Mouse (Mus musculus) cerebellum, adult 11 months (tissue): ENCODE data around the gene Shc4.

Experiments used
- DNase-seq: peaks from one replicate; pipeline ENCODE4 v3.0.0; 2022

Gene Shc4

GRCm38 (mm10) chr2:125684559-125685440, 39.1 kb downstream of the Shc4 start:
- DNase-seq: no peak

DNA sequence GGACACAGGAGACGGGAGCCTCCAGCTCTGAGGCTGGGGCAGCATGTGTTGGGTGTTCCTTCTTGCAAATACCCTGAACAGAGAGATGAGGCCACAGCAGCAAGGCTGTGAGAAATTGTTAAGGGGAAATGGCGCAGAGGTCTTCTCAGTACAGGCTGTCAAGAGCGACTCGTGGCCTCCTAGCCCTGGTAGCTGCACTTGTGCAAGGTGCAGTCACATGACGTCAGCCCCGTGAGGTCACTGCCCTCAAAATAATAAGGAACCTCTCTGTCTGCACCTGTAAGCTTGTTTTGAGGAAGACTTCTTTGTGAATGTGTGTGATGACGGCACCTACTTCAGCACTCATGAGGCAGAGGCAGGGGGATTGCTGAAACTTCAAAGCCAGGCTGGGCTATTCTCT, 40.1 kb downstream of the Shc4 start:
- no peak for DNase-seq

DNA sequence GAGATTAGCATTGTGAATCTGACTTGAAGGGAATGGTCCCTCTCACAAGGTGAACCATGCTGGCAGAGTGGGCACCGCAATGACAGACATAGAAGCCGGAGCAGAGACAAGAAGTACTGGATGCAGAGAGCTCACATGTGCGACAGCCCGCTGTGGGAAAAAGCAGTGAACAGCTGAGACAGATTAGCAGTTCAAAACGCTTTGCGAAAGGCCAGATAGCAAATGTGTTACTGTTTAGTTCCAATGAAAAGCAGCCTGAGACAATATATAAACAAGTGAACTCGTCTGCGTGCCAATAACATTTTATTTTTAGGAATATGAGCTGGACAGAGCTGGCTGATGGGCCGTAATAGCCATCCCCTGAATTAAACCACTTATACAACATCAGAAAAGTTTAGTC, 42.1 kb downstream of the Shc4 start:
- DNase-seq: no peak

- peak; percentile 85 for DNase-seq
Measured at GRCm38 (mm10) chr2:125672957-125673631, 50.9 kb downstream of the Shc4 start, which contains the start of gene Eid1. Eid1 (plus strand) TSS chr2:125673095.

DNA sequence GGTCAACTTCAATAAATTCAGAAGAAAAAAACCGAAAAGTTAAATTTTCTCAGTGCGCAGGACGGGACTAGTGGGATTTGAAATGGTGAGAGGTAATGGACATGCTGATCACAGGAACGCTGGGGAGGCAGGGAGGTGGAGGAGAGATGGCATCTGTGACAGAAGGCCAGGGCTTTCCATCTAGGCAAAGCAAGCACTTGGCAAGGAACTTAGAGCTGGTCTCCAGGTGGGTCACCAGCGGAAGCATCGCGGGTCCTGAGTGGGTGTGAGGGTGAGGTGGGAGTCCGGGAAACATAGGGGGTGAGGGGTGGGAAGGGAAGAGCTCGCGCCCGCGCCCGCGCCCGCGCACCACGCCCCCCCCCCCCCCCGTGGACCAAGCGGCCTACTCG, 51.4 kb downstream of the Shc4 start:
- no peak for DNase-seq

DNA sequence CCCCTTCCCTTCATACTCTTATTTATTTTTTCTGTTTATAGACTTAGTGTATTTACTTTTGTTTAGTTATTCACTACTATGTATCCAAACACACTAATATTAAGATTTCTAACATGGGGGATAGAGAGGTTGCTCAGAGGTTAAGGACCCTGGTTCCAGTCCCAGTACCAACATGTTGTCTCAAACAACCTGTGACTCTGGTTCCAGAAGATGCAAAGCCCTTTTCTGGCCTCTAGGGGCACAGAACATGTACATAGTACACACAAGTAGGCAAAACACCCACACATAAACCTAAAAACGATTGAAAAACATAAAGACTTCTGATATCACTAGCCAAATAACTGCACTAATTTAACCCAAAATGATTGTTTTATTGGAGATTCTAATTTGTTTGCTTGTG, 53.1 kb downstream of the Shc4 start:
- DNase-seq: no peak

DNA sequence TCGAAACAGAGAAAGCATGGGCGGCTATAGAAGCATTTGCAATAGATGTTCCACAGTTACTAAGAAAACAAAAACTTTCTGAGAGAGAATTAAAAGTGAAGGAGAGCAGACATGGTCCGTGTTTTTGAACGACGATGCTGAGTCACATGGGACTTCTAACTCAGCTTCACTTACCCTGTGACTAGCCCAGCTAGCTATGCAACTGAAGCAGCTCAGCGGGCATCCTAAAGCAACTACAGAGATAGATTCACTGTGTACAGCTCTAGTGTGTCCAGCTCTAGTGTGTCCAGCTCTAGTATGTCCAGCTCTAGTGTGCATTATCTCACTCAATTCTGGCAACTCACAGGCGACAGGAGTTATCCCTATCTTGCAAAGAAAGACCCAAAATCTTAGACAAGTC, 56.2 kb downstream of the Shc4 start:
- no peak for DNase-seq

- DNase-seq: no peak
Measured at GRCm38 (mm10) chr2:125667184-125667583, 56.8 kb downstream of the Shc4 start.

DNA sequence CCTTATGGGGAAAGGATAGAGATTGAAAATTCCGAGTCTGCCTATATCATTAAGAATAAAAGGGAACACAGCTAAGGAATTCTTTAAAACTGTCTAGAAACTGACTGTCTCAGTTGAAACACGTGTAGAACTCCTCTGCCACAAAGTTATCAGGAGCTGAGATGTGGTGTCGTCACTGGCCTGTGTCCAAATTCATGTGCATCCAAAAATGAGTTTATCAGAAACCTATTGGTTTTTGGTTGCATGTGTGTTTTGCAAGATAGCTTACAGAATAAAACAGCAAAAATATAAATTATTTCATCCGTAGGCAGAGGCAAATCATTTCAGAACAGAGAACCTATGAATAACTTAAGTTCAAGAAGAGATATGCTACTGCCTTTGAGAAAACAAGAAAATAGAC, 57.3 kb downstream of the Shc4 start:
- DNase-seq: no peak

- no peak for DNase-seq
Measured at GRCm38 (mm10) chr2:125665909-125666308, 58.0 kb downstream of the Shc4 start.

DNA sequence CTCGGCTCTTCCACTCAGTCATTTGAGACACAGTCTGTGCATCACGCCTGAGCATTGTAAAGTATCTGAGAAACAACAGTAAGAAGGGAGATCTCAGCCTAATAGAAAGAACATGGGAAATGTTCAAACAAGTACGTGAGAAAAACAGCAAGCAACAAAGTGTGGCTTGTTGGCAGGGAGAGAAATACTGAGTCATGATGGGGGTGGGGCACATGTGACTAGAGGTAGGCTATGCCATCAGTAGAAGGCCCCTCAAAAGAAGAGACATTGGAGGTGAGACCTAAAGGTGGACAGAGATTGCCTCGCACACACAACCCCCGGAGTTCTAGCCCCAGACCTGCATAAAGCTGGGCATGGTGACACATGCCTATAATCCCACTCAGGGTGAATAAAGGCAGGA, 58.7 kb downstream of the Shc4 start:
- DNase-seq: no peak

DNA sequence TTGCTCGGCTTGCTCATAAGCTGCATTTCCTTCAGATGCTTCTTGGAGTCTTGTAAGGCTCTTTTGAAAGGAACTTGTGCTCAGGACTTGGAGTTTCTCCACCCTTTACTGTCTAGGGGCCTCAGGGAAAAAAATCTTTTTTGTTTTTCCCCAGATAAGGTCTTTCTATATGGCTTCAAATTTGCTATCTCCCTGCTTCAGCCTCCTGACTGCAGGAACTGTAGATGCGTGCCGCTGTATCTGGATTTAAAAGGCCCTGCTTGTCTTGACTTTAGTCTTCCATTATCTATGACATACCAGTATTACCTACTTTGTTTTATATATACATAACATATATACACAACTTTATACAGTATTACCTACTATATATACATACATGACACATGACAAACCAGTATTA, 61.4 kb downstream of the Shc4 start:
- DNase-seq: no peak

DNA sequence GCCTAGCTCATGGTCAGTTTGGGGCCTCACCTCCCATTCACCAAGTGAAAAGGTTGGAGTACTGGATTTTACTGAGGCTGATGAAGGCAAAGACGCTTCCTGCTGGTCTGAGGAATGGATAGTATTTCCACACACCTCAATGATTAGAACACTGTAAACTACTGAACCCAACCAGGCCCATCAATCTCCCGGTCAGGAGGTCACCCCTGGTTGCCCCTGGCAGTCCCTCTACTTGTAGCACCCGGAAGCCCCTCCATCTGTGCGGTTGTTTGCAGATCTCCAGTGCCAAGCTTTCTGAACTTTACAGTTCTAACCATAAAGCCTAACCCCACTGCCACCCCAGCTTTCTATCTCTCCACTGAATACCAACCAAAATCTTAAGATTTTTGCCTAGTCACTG, 62.8 kb downstream of the Shc4 start:
- DNase-seq: no peak

DNA sequence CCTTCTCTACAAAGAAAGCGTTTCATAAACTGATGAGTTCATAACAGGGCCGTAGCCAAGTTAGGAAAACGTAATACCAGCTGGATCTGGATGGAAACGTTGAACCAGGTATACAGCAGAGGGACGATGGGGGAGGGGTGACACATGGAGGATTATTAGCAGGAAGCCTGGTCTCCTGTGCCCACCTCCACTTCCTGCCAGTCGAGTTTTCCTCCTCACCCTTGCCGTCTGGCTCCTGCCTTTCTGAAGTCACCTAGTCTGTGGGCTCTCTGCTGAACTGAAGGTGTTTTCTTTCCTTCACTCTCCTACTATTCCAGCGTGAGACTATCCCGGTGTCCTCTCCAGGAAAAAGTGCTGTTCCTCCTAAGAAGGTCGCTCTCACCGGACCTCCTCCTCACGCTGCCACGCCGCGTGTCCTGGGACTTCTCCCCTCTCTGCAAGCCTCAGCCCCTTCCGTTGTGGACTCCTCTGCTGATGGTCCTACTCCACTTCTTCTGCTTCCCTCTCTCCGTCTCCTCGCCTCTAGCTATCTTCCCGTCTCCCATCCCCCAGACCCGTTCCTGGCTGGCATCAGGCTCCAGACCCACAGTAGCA, 63.3 kb downstream of the Shc4 start:
- peak; percentile 13 for DNase-seq

DNA sequence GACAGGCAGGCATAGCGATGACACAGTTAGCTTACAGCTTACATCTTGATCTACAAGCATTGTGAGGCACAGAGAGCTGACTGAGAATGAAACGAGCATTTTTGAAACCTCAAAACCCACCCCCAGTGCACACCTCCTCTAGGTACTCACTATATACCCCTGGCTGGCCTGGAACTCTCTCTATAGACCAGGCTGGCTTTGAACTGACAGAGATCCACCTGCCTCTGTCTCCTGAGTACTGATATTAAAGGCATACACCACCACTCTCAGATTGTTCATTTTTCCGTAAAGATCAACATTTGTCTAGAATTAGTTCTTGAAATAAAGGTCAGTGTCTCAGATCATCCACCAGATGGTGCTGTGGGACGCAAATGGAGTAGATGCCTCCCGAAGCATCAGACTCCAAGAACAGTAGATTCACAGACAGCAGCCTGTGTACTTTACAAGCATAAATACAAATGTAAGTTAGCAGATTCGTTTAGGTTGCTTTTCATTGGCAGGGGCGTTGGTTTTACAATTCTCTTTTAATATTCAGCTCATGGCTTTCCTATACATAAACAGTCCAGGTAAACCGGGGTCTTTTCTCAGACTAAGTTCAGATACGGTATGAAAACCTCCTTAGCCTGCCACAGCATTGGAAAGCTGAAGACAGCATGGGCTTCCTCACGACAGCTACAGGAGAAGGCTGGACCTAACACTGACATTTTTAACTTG, 64.0 kb downstream of the Shc4 start:
- peak; percentile 55 for DNase-seq

GRCm38 (mm10) chr2:125655391-125655790, 68.6 kb downstream of the Shc4 start:
- DNase-seq: no peak

- no peak for DNase-seq
Measured at GRCm38 (mm10) chr2:125653286-125653685, 70.7 kb downstream of the Shc4 start.

GRCm38 (mm10) chr2:125651563-125651962, 72.4 kb downstream of the Shc4 start:
- no peak for DNase-seq

DNA sequence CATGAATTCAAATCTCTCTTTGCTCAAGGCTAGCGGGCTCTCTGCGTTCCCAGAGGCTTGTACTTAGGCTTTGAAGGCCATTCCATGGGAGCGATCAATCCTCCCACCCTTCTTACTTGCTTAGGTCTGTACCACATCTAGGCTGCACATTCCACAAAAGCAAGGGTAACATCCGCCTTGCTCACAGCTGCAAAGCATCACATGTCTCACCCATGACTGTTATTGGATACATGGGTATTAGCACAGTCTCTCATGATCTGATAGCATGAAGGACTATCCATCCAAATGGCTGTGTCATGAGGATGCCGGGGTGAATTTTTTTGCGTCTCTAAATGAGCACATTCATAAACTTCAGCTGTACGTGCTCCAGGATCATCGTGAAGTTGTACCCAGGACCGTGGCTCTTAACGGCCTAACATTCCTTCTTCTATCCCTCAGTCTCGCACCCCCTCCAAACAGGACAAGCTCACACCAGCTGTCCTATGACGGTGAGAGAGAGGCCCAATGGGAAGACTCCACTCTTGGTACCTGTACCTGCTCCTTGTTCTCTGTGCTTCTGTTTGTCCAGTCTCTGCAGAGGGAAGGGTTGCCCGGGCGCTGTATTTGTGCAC, 73.1 kb downstream of the Shc4 start:
- DNase-seq: no peak

DNA sequence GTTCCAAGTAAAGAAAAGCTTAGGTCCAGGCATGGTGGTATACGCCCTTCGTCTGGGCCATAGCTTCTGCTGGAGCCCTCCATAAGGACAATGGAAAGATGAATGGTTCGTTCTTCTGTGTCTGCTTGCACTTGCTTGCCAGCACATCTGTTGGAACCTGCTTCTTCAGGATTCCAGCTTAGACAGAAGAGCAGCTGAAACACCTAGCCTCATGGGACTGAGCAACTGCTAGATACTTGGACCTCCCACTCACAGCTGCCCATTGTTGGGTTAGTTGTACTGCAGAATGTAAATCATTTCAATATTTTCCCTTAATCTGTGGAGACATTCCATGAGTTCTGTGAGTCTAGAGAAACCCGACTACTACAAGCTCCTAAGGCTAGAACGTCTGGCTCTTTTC, 73.9 kb downstream of the Shc4 start:
- DNase-seq: no peak

- no peak for DNase-seq
Measured at GRCm38 (mm10) chr2:125644912-125645311, 79.0 kb downstream of the Shc4 start.

GRCm38 (mm10) chr2:125637331-125637730, 86.6 kb downstream of the Shc4 start:
- no peak for DNase-seq

DNA sequence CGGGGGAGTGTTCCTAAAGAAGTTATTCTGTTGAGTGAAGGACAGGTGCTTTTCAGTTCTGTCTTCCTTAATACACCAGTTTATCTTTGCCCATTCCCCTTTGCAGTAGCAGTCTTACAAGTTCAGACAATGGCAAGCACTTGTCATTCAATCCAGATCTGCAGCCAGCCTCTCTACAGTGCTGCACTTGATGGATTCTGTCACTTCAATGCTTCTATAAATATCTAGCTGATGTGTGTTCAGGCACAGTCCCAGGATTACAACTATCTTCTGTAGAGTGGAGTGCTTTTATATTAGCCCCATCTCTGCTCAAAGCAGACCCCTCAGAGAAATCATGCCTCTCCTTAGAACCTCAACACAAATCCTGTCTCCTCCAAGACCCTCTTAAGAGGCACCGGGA, 93.9 kb downstream of the Shc4 start:
- DNase-seq: no peak
